Comparison of ENCODE assay signal across 9 mouse cellular contexts in genomic region chr14:122280309-122281071, GRCm38 (mm10).
DNase-seq lines count a peak whose midpoint lies in the region; ATAC-seq lines count a peak whose summit lies in the region.
"Had no signal": no experiment of that assay in that cellular context is flagged by ENCODE, and none has a peak within 500 bp of the region (broad histone marks: within the 10 kb centered on the region; RNA-seq: fewer than 3 reads in every experiment).

No protein-coding gene starts in this region.

- peaks cover 10% of the 10 kb centered on the region for H3K4me1 ChIP-seq in heart, embryonic 10.5 days
- no peaks in the 10 kb centered on the region for H3K4me1 ChIP-seq in embryonic facial prominence, embryonic 14.5 days (ENCODE audit: control insufficient read depth, insufficient read depth, low read length)
- peaks cover 7% of the 10 kb centered on the region; the same call in 1 of the 2 replicates for H3K4me1 ChIP-seq in hindbrain, embryonic 14.5 days (replicated peaks; ENCODE audit: control insufficient read depth, insufficient read depth, low read length)
- peaks cover 20% of the 10 kb centered on the region for H3K4me1 ChIP-seq in midbrain, embryonic 12.5 days
- H3K4me1 ChIP-seq: liver, embryonic 13.5 days had no signal

- H3K4me2 ChIP-seq in embryonic facial prominence, embryonic 14.5 days (ENCODE audit: low read depth, low read length) = no peak overlapping the region
- peak overlapping the region; percentile 25 for H3K4me2 ChIP-seq in hindbrain, embryonic 14.5 days (replicated peaks)
- H3K4me2 ChIP-seq in midbrain, embryonic 12.5 days (replicated peaks) = peak overlapping the region; percentile 37
- H3K4me2 ChIP-seq: liver, embryonic 13.5 days had no signal

- intact Hi-C loops in gastrocnemius, postnatal 36 days (cut with DNase I) = no loop called here

- ATAC-seq in embryonic facial prominence, embryonic 14.5 days (ENCODE audit: low read depth) = no peak
- ATAC-seq in hindbrain, embryonic 14.5 days (ENCODE audit: low FRiP score) = no peak
- ATAC-seq in midbrain, embryonic 12.5 days (ENCODE audit: low FRiP score, low read depth) = peak; percentile 74; the same call in 1 of the 2 replicates

- peak overlapping the region; percentile 34 for H3K4me3 ChIP-seq in heart, embryonic 10.5 days
- no peak overlapping the region for H3K4me3 ChIP-seq in embryonic facial prominence, embryonic 14.5 days (ENCODE audit: low read depth, low read length)
- H3K4me3 ChIP-seq in hindbrain, embryonic 14.5 days (replicated peaks; ENCODE audit: low read length) = no peak overlapping the region
- peak overlapping the region; percentile 22 for H3K4me3 ChIP-seq in midbrain, embryonic 12.5 days
- H3K4me3 ChIP-seq: liver, embryonic 13.5 days had no signal

- H3K9me3 ChIP-seq in heart, embryonic 10.5 days = no peaks in the 10 kb centered on the region
- no peaks in the 10 kb centered on the region for H3K9me3 ChIP-seq in embryonic facial prominence, embryonic 14.5 days (ENCODE audit: control insufficient read depth, low read length)
- no peaks in the 10 kb centered on the region for H3K9me3 ChIP-seq in hindbrain, embryonic 14.5 days (ENCODE audit: control insufficient read depth, low read length)
- 0 out of 2 replicates have a peak, but pooled peaks cover 3% of the 10 kb centered on the region for H3K9me3 ChIP-seq in midbrain, embryonic 12.5 days
- H3K9me3 ChIP-seq: liver, embryonic 13.5 days had no signal

- 0 out of 2 replicates have a peak overlapping the region, but pooled peaks have one; percentile 42 for H3K27ac ChIP-seq in heart, embryonic 10.5 days
- no peak overlapping the region for H3K27ac ChIP-seq in embryonic facial prominence, embryonic 14.5 days (replicated peaks; ENCODE audit: low read depth, low read length)
- peak overlapping the region; percentile 38 for H3K27ac ChIP-seq in hindbrain, embryonic 14.5 days
- H3K27ac ChIP-seq in midbrain, embryonic 12.5 days (replicated peaks) = peak overlapping the region; percentile 78
- H3K27ac ChIP-seq: liver, embryonic 13.5 days had no signal

- no peaks in the 10 kb centered on the region for H3K36me3 ChIP-seq in heart, embryonic 10.5 days
- no peaks in the 10 kb centered on the region for H3K36me3 ChIP-seq in embryonic facial prominence, embryonic 14.5 days (ENCODE audit: control insufficient read depth, insufficient read depth, low read length)
- no peaks in the 10 kb centered on the region for H3K36me3 ChIP-seq in hindbrain, embryonic 14.5 days (replicated peaks; ENCODE audit: control insufficient read depth, insufficient read depth)
- no peaks in the 10 kb centered on the region for H3K36me3 ChIP-seq in midbrain, embryonic 12.5 days
- H3K36me3 ChIP-seq: liver, embryonic 13.5 days had no signal

- H3K27me3 ChIP-seq in heart, embryonic 10.5 days (ENCODE audit: insufficient read depth, poor library complexity, severe bottlenecking) = peaks cover 68% of the 10 kb centered on the region
- peaks cover 31% of the 10 kb centered on the region for H3K27me3 ChIP-seq in embryonic facial prominence, embryonic 14.5 days (replicated peaks; ENCODE audit: control insufficient read depth, insufficient read depth, low read length)
- peaks cover 69% of the 10 kb centered on the region for H3K27me3 ChIP-seq in hindbrain, embryonic 14.5 days (ENCODE audit: control insufficient read depth, insufficient read depth, low read length)
- H3K27me3 ChIP-seq in midbrain, embryonic 12.5 days = peaks cover 83% of the 10 kb centered on the region
- H3K27me3 ChIP-seq: liver, embryonic 13.5 days had no signal

- H3K9ac ChIP-seq in embryonic facial prominence, embryonic 14.5 days (ENCODE audit: low read depth, low read length) = 0 out of 2 replicates have a peak overlapping the region, but pooled peaks have one; percentile 17
- H3K9ac ChIP-seq in hindbrain, embryonic 14.5 days = no peak overlapping the region
- peak overlapping the region; percentile 17; the same call in 1 of the 2 replicates for H3K9ac ChIP-seq in midbrain, embryonic 12.5 days (replicated peaks)
- H3K9ac ChIP-seq: liver, embryonic 13.5 days had no signal

- 12% methylated on average over 21 of the region's 21 CpGs for WGBS in heart, embryonic 10.5 days
- WGBS in embryonic facial prominence, embryonic 14.5 days = 32% methylated on average over 21 of the region's 21 CpGs
- WGBS in hindbrain, embryonic 14.5 days = 8% methylated on average over 21 of the region's 21 CpGs
- 7% methylated on average over 21 of the region's 21 CpGs for WGBS in midbrain, embryonic 12.5 days

- peak; percentile 79 for DNase-seq in heart, embryonic 10.5 days (ENCODE audit: low spot score)
- DNase-seq in heart, adult 11 months = no peak
- no peak for DNase-seq in embryonic facial prominence, embryonic 14.5 days (ENCODE audit: low spot score)
- no peak for DNase-seq in hindbrain, embryonic 14.5 days (ENCODE audit: low spot score)
- DNase-seq in adrenal gland, adult 2 months = no peak
- DNase-seq in gastrocnemius, postnatal 36 days = no peak
- DNase-seq in frontal cortex, postnatal 10 days (ENCODE audit: low spot score in 2 of 2) = no peak
- DNase-seq: liver, embryonic 13.5 days had no signal

Comparison
In these comparisons a context has a peak if more than half of its experiments do, and no peak if none do; other contexts are left out.
1. H3K4me3 ChIP-seq: peak in heart, embryonic 10.5 days (single experiment) and midbrain, embryonic 12.5 days (single experiment); none in embryonic facial prominence, embryonic 14.5 days (single experiment) and hindbrain, embryonic 14.5 days (single experiment).